Mouse (Mus musculus) intestine, postnatal 0 days (tissue): ENCODE measurements at regions not wholly inside any gene's neighbourhood (a gene's known extent, or its start where the extent isn't known, plus 50 kb on each side); places are given as distances from the start of the nearest gene placed in this dataset.

Experiments used
- ATAC-seq: fragments of 200-750 bp; cut with Nextera tagmentation; 2 replicates; pipeline ENCODE4 v1.8.0; 2017; ENCODE audit warnings: mild to moderate bottlenecking, moderate TSS enrichment, moderate library complexity
- H3K27ac ChIP-seq: fragments of 300-500 bp; sonication (generic); 2 replicates; pipeline ENCODE4 v1.5.1; 2014; ENCODE audit warnings: mild to moderate bottlenecking, low read depth, low read length, moderate library complexity
- H3K27me3 ChIP-seq: fragments of 300-500 bp; sonication (generic); replicated peaks from 2 replicates; pipeline ENCODE4 v1.6.1; 2014; ENCODE audit warnings: low read length, mixed read lengths; ENCODE audit not compliant: control insufficient read depth, insufficient read depth
- H3K36me3 ChIP-seq: fragments of 300-500 bp; sonication (generic); 2 replicates; pipeline ENCODE4 v1.6.1; 2014; ENCODE audit warnings: mild to moderate bottlenecking, moderate library complexity; ENCODE audit not compliant: control insufficient read depth, insufficient read depth
- H3K4me1 ChIP-seq: fragments of 300-500 bp; sonication (generic); replicated peaks from 2 replicates; pipeline ENCODE4 v1.6.1; 2014; ENCODE audit warnings: antibody characterized with exemption, low read length, mixed read lengths; ENCODE audit not compliant: control insufficient read depth, insufficient read depth
- H3K4me2 ChIP-seq: fragments of 300-500 bp; sonication (generic); replicated peaks from 2 replicates; pipeline ENCODE4 v1.6.1; 2014; ENCODE audit warnings: low read depth, mild to moderate bottlenecking, moderate library complexity
- H3K4me3 ChIP-seq: fragments of 300-500 bp; sonication (generic); 2 replicates; pipeline ENCODE4 v1.5.1; 2014; ENCODE audit warnings: low read depth, low read length
- H3K9ac ChIP-seq: fragments of 300-500 bp; sonication (generic); 2 replicates; pipeline ENCODE4 v1.6.1; 2014; ENCODE audit warnings: mild to moderate bottlenecking, low read depth, low read length
- H3K9me3 ChIP-seq: fragments of 300-500 bp; sonication (generic); 2 replicates; pipeline ENCODE4 v1.6.1; 2016; ENCODE audit warnings: mixed run types; ENCODE audit not compliant: control insufficient read depth
- CTCF ChIP-seq: sonication (generic); IDR thresholded peaks from 2 replicates; pipeline ENCODE4 v1.5.1; 2016; ENCODE audit warnings: low read depth, mild to moderate bottlenecking, control low read depth, antibody characterized with exemption, moderate library complexity
- WGBS: fragments of 180-500 bp; shearing (Covaris S2); extraction: QIAGEN DNeasy Blood & Tissue Kit; methylation state at CpG from one replicate; pipeline ENCODE4 v1.1.7; 2014; 5-methylcytosine and 5-hydroxymethylcytosine counted together

DNA sequence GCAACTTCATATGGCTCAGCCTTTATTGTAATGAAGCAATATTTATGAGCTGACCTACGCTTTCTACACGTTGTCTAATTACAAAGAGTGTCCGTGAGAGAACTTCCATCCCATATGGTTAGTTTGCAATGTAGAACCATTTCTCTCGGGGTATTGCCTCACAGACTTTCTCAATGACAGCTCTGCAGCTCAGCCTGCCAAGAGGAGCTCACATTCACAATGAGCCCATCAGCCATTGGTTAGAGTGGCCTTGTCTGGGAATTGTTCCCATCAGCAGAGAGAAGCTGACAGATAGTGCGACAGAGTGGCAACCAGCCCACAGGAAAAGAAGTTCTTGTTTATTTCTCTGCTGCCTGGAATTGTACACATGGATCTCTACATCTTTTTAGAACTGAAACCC is 409.7 kb downstream of the Zfp704 start:
- 68% methylated on average over 5 of the region's 5 CpGs for WGBS
- H3K4me1 ChIP-seq = no peaks in the 10 kb centered on the region
- H3K27me3 ChIP-seq = no peaks in the 10 kb centered on the region; the same call in 1 of the 2 replicates
- H3K9me3 ChIP-seq = no peaks in the 10 kb centered on the region
- no peak overlapping the region for H3K4me3 ChIP-seq
- no peak for ATAC-seq
- no peak overlapping the region for H3K4me2 ChIP-seq
- TF ChIP-seq CTCF = no peak
- H3K36me3 ChIP-seq = no peaks in the 10 kb centered on the region
- H3K9ac ChIP-seq = no peak overlapping the region
- no peak overlapping the region for H3K27ac ChIP-seq

DNA sequence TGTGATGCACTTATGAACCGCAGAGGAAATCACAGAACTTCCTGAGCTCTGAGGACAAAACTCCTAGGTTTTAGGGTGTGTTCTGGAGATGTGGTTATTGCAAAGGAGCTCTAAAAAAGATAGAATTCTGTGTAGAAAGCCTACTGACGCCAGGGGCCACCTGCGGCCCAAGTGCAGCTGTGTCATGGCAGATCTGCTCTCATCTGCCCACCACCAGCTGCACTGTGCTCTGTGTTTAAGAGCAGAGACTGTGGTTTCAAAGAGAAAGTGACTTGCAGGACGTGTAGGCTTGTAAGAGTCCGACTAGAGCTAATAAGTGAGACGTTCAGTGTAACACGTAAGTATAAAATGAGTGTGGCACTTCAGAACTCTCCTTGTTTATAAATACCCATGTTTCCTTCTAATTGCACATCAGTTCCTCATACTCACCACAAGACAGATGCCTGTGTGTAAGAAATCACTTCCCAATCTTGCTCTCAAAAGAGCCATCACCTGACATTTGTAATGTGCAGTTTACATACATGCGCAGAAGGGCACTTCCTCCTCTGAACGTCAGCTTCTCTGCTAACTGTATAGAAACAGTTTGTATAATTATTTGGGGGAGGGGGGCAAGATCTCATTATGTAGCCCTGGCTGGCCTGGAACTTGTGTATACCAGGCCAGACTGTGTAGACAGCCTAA is 411.1 kb downstream of the Zfp704 start:
- Histone ChIP-seq H3K27me3 (peaks cover 3% of the 10 kb centered on the region; the same call in 1 of the 2 replicates), H3K36me3 (no peaks in the 10 kb centered on the region), H3K9ac (no peak overlapping the region), H3K9me3 (no peaks in the 10 kb centered on the region), H3K27ac (no peak overlapping the region), H3K4me3 (no peak overlapping the region), H3K4me2 (no peak overlapping the region), H3K4me1 (no peaks in the 10 kb centered on the region)
- ATAC-seq = no peak
- TF ChIP-seq CTCF = no peak
- WGBS = 73% methylated on average over 9 of the region's 9 CpGs

DNA sequence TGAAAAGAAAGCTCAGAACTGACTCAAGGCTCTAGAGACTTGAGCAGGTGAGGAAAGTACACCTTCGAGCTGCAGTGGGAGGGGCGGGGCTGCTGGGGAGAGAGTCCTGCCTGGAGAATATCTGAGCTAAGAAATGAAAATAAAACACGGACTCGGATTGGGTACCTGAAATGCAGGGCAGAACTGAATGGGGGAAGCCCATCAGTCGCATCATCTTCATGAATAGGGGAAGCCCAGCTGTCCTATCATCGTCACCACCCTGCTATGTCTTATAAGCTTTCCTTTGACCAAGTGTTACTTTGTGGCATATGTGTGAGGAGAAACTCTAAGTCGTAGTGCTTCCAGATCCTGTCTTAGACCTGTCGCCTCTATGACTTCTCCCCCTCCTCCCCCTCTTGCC is 414.1 kb downstream of the Zfp704 start:
- H3K36me3 ChIP-seq = no peaks in the 10 kb centered on the region
- no peak overlapping the region for H3K4me3 ChIP-seq
- no peak for TF ChIP-seq CTCF
- no peak overlapping the region for H3K4me2 ChIP-seq
- WGBS = 71% methylated on average over 8 of the region's 8 CpGs
- H3K9me3 ChIP-seq = no peaks in the 10 kb centered on the region
- H3K27ac ChIP-seq = no peak overlapping the region
- no peak overlapping the region for H3K9ac ChIP-seq
- H3K4me1 ChIP-seq = no peaks in the 10 kb centered on the region
- H3K27me3 ChIP-seq = peaks cover 3% of the 10 kb centered on the region; the same call in 1 of the 2 replicates
- ATAC-seq = no peak

DNA sequence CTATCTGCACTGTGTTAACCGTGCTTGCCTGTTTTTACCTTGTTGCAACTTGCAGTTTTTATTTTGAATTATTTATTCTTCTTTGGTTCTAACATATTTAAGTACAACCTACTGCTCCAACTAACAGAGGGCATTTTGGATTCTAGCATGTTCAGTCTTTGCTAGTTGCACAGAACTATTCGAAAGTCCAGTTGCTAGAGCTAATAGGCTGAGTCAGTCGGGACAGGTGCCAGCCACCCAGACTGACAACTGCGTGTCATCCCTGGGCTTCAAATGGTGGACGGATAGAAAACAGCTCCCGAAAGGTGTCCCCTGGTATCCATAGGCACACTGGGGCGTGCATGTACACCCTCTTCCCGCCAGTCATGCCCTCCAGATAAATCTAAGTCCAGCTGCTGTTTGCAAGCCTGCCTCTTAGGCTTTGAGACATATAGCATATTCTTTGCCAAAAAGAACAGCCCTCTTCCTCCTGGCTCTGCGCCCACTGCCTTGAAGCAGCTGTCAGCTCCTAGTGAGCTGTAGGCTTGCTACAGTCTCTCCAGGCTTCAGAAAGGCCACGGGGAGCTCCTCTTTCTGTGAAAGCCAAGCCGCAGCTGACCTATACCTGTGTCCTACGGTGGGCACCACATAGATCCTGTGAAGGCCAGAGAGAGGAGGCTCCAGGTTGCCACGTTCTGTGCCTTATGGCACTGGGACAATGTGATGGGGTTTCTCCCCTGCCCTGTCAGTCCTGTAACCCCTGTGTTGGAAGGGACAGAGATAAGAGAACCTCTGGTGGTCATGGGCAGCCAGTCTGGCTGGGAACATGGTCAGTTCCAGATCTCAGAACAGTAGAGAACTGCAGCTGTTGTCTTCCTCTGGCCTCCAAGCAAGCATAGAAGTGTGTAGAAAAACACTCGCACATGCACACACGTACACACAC is 420.3 kb downstream of the Zfp704 start:
- no peak overlapping the region for H3K4me2 ChIP-seq
- H3K27me3 ChIP-seq = peaks cover 10% of the 10 kb centered on the region; the same call in 1 of the 2 replicates
- H3K9me3 ChIP-seq = no peaks in the 10 kb centered on the region
- H3K4me3 ChIP-seq = no peak overlapping the region
- no peak overlapping the region for H3K27ac ChIP-seq
- H3K4me1 ChIP-seq = no peaks in the 10 kb centered on the region
- no peak overlapping the region for H3K9ac ChIP-seq
- no peak for TF ChIP-seq CTCF
- H3K36me3 ChIP-seq = no peaks in the 10 kb centered on the region
- no peak for ATAC-seq
- 76% methylated on average over 15 of the region's 15 CpGs for WGBS

DNA sequence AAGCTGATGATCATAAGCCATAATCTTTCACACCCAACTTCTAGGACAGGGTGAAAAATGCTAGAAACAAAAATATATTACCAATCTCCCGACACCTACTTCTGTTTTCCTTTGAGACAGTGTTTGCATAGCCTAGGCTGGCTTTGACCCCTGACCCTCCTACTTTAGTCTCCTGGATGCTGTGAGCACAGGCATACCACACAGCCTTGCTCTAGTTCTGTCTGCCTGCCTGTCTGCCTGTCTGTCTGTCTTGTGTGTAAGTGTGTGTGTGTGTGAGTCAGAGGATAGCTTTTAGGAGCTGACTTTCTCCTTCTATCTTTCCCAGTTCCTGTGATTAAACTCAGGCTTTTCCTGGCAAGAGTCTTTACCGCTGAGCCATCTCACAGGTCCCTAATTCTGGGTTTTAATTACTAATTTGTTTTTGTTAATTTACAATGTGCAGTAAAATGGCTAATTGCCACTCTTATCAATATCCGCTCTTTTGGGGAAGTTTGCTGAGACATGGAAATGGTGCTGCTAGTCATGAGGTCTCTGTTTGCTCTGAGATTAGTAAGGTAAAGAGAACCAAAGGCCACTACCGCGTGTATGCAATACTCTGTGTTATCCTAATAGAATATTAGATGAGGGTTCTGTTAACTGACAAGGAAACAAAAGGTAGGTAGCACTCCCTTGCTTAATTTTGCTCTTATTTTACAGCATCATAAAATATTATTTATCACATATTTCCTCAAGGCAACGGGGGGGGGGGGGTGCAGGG is 423.3 kb downstream of the Zfp704 start:
- Histone ChIP-seq H3K4me1 (no peaks in the 10 kb centered on the region), H3K4me2 (no peak overlapping the region), H3K9me3 (no peaks in the 10 kb centered on the region), H3K27me3 (peaks cover 21% of the 10 kb centered on the region; the same call in 1 of the 2 replicates), H3K4me3 (no peak overlapping the region), H3K27ac (no peak overlapping the region), H3K36me3 (no peaks in the 10 kb centered on the region), H3K9ac (no peak overlapping the region)
- WGBS = 38% methylated on average over 6 of the region's 6 CpGs
- peak; percentile 80 for ATAC-seq
- TF ChIP-seq CTCF = no peak

DNA sequence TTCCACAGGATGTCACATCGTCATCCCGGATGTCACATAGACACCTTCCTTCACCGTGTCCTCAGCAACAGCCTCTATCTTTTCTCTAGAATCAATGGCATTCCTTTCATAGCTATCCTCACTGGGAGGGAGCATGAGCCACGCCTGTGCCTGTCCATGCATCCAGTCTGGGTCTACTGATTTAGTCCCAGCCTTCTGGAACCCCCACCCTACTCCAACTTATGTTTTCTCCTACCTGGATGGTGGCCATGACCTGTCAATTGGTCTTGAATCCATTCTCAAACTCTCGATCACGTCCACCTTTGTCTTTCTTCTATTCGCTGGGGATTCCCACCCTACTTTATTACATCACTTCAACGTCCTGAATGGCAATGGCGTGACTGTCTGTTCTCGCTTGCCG is 428.3 kb downstream of the Zfp704 start:
- TF ChIP-seq CTCF = no peak
- no peaks in the 10 kb centered on the region for H3K36me3 ChIP-seq
- H3K4me1 ChIP-seq = no peaks in the 10 kb centered on the region
- no peaks in the 10 kb centered on the region for H3K9me3 ChIP-seq
- no peak overlapping the region for H3K9ac ChIP-seq
- no peak overlapping the region for H3K4me3 ChIP-seq
- no peak overlapping the region for H3K4me2 ChIP-seq
- H3K27ac ChIP-seq = no peak overlapping the region
- WGBS = 81% methylated on average over 11 of the region's 11 CpGs
- peaks cover 11% of the 10 kb centered on the region; the same call in 1 of the 2 replicates for H3K27me3 ChIP-seq
- no peak for ATAC-seq
